Mouse (Mus musculus): Measurements from ENCODE around the gene Fancg. TPM values are rescaled to one million over a fixed set of nuclear protein-coding genes. Genes with fewer than 3 reads are reported as not detected.

Fancg gene
- 17.3 and 26.1 TPM in 2 replicates for polyA plus RNA-seq (2014; fragmentation: Nextera tagmentation; extraction: Ambion mirVana)

GRCm38 (mm10) chr4:43010161-43011038 is at the start of gene Fancg:
Fancg (minus strand) TSS chr4:43010506.
- Histone ChIP-seq H3K4me1 (ENCODE audit: control insufficient read depth, insufficient read depth, low read length) (0 out of 2 replicates have a peak, but pooled peaks cover 6% of the 10 kb centered on the region), H3K27me3 (replicated peaks; ENCODE audit: control insufficient read depth, insufficient read depth, low read length) (no peaks in the 10 kb centered on the region), H3K4me2 (ENCODE audit: low read length) (peak within 1 kb of the TSS; percentile 69), H3K9ac (ENCODE audit: low read length) (peak within 1 kb of the TSS; percentile 63), H3K4me3 (ENCODE audit: low read depth, low read length) (peak within 1 kb of the TSS; percentile 66), H3K9me3 (replicated peaks; ENCODE audit: control insufficient read depth, low read length) (no peaks in the 10 kb centered on the region), H3K36me3 (ENCODE audit: control insufficient read depth, insufficient read depth, low read length) (no peaks in the 10 kb centered on the region), H3K27ac (ENCODE audit: low read depth, low read length) (no peak within 1 kb of the TSS)
- DNase-seq (ENCODE audit: low spot score), result peak; percentile 90
- ATAC-seq, result peak; percentile 96
- WGBS, result 1% methylated on average over 37 of the region's 37 CpGs

DNA sequence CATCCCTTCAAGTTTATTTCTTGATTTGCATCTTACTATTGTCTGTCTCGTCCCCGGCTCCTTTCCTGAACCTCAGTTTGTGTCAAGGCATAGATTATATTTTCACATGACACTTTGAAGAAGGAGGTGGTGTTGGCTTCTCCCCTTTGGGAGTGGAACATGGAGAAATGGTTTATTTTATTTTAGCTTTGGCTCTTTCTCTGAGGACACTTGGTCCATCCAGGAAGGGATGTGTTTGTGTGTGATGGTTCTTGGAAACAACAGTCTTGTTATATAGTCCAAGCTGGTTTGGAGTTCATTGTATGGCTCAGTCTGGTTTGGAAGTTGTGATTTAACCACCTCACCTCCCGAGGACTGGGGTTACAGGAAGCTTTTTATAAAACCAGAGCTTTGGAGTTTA is 49.4 kb upstream of the Fancg start:
- no peaks in the 10 kb centered on the region for H3K27me3 ChIP-seq (replicated peaks; ENCODE audit: control insufficient read depth, insufficient read depth, low read length)
- 34% methylated on average over 3 of the region's 3 CpGs for WGBS
- peak overlapping the region; percentile 81 for H3K4me3 ChIP-seq (ENCODE audit: low read depth, low read length)
- DNase-seq (ENCODE audit: low spot score) (no peak), ATAC-seq (no peak)
- no peak overlapping the region for H3K27ac ChIP-seq (ENCODE audit: low read depth, low read length)
- peak overlapping the region; percentile 83 for H3K9ac ChIP-seq (ENCODE audit: low read length)
- H3K4me2 ChIP-seq (ENCODE audit: low read length), result peak overlapping the region; percentile 71
- peaks cover 5% of the 10 kb centered on the region for H3K4me1 ChIP-seq (ENCODE audit: control insufficient read depth, insufficient read depth, low read length)
- H3K36me3 ChIP-seq (ENCODE audit: control insufficient read depth, insufficient read depth, low read length), result no peaks in the 10 kb centered on the region
- no peaks in the 10 kb centered on the region for H3K9me3 ChIP-seq (replicated peaks; ENCODE audit: control insufficient read depth, low read length)

GRCm38 (mm10) chr4:43058753-43059654 is 48.7 kb upstream of the Fancg start, which contains the start of gene Unc13b:
Unc13b (plus strand) TSS chr4:43058953.
- WGBS, result under 1% methylated on average over 80 of the region's 90 CpGs
- Histone ChIP-seq H3K4me1 (ENCODE audit: control insufficient read depth, insufficient read depth, low read length) (peaks cover 5% of the 10 kb centered on the region), H3K36me3 (ENCODE audit: control insufficient read depth, insufficient read depth, low read length) (no peaks in the 10 kb centered on the region), H3K9me3 (replicated peaks; ENCODE audit: control insufficient read depth, low read length) (no peaks in the 10 kb centered on the region), H3K27me3 (replicated peaks; ENCODE audit: control insufficient read depth, insufficient read depth, low read length) (no peaks in the 10 kb centered on the region), H3K4me2 (ENCODE audit: low read length) (peak within 1 kb of the TSS; percentile 71), H3K27ac (ENCODE audit: low read depth, low read length) (peak within 1 kb of the TSS; percentile 83), H3K9ac (ENCODE audit: low read length) (peak within 1 kb of the TSS; percentile 83), H3K4me3 (ENCODE audit: low read depth, low read length) (peak within 1 kb of the TSS; percentile 81)
- peak; percentile 99 for ATAC-seq
- DNase-seq (ENCODE audit: low spot score), result peak; percentile 97

DNA sequence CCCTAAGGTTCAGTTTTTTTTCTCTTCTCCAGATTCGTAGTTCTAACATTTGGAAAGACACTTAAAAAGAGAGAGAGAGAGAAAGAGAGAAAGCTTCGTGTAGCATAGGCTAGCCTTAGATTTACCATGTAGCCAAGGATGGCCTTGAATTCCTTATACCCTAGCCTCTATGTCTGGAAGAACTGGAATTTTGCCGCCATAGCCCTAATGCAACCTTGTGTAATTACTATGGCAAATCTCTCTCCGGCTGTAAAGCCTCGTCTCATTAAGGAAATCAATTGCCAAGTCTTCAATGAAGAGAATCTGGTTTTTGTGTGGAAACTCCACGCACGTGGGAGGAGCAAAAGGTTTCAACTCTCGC is 48.1 kb upstream of the Fancg start:
- Histone ChIP-seq H3K9ac (ENCODE audit: low read length) (no peak overlapping the region), H3K4me2 (ENCODE audit: low read length) (peak overlapping the region; percentile 71), H3K4me1 (ENCODE audit: control insufficient read depth, insufficient read depth, low read length) (peaks cover 5% of the 10 kb centered on the region), H3K27me3 (replicated peaks; ENCODE audit: control insufficient read depth, insufficient read depth, low read length) (no peaks in the 10 kb centered on the region), H3K9me3 (replicated peaks; ENCODE audit: control insufficient read depth, low read length) (no peaks in the 10 kb centered on the region), H3K36me3 (ENCODE audit: control insufficient read depth, insufficient read depth, low read length) (no peaks in the 10 kb centered on the region), H3K27ac (ENCODE audit: low read depth, low read length) (peak overlapping the region; percentile 27; the same call in 1 of the 2 replicates), H3K4me3 (ENCODE audit: low read depth, low read length) (peak overlapping the region; percentile 81)
- ATAC-seq, result peak; percentile 49
- no peak for DNase-seq (ENCODE audit: low spot score)
- 17% methylated on average over 8 of the region's 8 CpGs for WGBS

GRCm38 (mm10) chr4:43057654-43058053 is 47.3 kb upstream of the Fancg start:
- Histone ChIP-seq H3K36me3 (ENCODE audit: control insufficient read depth, insufficient read depth, low read length) (no peaks in the 10 kb centered on the region), H3K4me3 (ENCODE audit: low read depth, low read length) (no peak overlapping the region), H3K4me1 (ENCODE audit: control insufficient read depth, insufficient read depth, low read length) (peaks cover 5% of the 10 kb centered on the region), H3K9ac (ENCODE audit: low read length) (no peak overlapping the region), H3K4me2 (ENCODE audit: low read length) (no peak overlapping the region), H3K9me3 (replicated peaks; ENCODE audit: control insufficient read depth, low read length) (no peaks in the 10 kb centered on the region), H3K27me3 (replicated peaks; ENCODE audit: control insufficient read depth, insufficient read depth, low read length) (no peaks in the 10 kb centered on the region), H3K27ac (ENCODE audit: low read depth, low read length) (no peak overlapping the region)
- ATAC-seq (no peak), DNase-seq (ENCODE audit: low spot score) (no peak)
- 96% methylated on average over 5 of the region's 5 CpGs for WGBS

- no peak overlapping the region for H3K4me3 ChIP-seq (ENCODE audit: low read depth, low read length)
- no peaks in the 10 kb centered on the region for H3K9me3 ChIP-seq (replicated peaks; ENCODE audit: control insufficient read depth, low read length)
- 8% methylated on average over 4 of the region's 4 CpGs for WGBS
- no peaks in the 10 kb centered on the region for H3K27me3 ChIP-seq (replicated peaks; ENCODE audit: control insufficient read depth, insufficient read depth, low read length)
- DNase-seq (ENCODE audit: low spot score) (peak; percentile 90), ATAC-seq (0 out of 2 replicates have a peak, but pooled peaks have one; percentile 37)
- H3K27ac ChIP-seq (ENCODE audit: low read depth, low read length), result no peak overlapping the region
- no peaks in the 10 kb centered on the region for H3K36me3 ChIP-seq (ENCODE audit: control insufficient read depth, insufficient read depth, low read length)
- no peak overlapping the region for H3K9ac ChIP-seq (ENCODE audit: low read length)
- no peaks in the 10 kb centered on the region for H3K4me1 ChIP-seq (ENCODE audit: control insufficient read depth, insufficient read depth, low read length)
- no peak overlapping the region for H3K4me2 ChIP-seq (ENCODE audit: low read length)
These were observed 42.3 kb upstream of the Fancg start for GRCm38 (mm10) chr4:43052627-43053026.

DNA sequence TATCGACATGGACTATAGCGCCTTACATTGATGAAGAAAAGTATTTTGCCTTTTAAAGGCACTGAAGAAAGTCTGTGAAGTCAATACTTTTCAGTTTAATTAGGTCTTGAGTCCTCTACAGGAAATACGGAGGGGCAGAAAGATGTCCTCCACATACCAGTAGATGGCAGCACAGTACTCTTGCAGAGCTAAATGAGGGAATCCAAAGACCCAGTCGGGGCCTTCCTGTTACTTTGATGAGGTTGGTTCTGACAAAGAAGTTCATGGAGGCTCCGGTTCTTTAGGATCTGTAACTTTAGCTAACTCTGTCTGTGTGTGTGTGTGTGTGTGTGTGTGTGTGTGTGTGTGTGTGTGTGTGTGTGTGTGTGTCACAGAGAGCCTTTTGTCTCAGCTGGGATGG is 36.9 kb upstream of the Fancg start:
- peak overlapping the region; percentile 77; the same call in 1 of the 2 replicates for H3K4me2 ChIP-seq (ENCODE audit: low read length)
- peak; percentile 96 for DNase-seq (ENCODE audit: low spot score)
- H3K4me1 ChIP-seq (ENCODE audit: control insufficient read depth, insufficient read depth, low read length), result peaks cover 12% of the 10 kb centered on the region
- ATAC-seq, result no peak
- no peak overlapping the region for H3K27ac ChIP-seq (ENCODE audit: low read depth, low read length)
- no peaks in the 10 kb centered on the region for H3K27me3 ChIP-seq (replicated peaks; ENCODE audit: control insufficient read depth, insufficient read depth, low read length)
- H3K9me3 ChIP-seq (replicated peaks; ENCODE audit: control insufficient read depth, low read length), result no peaks in the 10 kb centered on the region
- no peak overlapping the region for H3K9ac ChIP-seq (ENCODE audit: low read length)
- H3K36me3 ChIP-seq (ENCODE audit: control insufficient read depth, insufficient read depth, low read length), result no peaks in the 10 kb centered on the region
- no peak overlapping the region for H3K4me3 ChIP-seq (ENCODE audit: low read depth, low read length)
- WGBS, result 7% methylated on average over 5 of the region's 5 CpGs

DNA sequence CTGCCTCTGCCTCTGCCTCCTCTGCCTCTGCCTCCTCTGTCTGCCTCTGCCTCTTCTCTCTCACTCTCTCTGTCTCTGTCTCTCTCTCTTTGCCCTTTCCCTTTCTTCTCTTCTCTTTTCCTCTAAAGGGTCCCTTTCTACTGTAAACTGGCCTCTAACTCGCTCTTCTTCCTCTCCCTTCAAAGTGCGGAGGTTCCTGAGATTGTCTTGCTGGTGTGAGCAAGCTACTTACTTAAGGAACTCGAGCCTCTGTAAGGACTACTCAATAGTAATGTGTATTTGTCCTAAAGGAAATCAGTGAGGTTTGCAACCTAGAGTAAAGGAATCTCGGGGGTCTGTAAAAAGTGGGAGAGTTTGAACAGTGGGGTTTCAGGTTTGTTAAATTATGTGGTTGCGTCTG is 36.3 kb upstream of the Fancg start:
- Histone ChIP-seq H3K9ac (ENCODE audit: low read length) (no peak overlapping the region; the same call in 1 of the 2 replicates), H3K4me2 (ENCODE audit: low read length) (peak overlapping the region; percentile 77; the same call in 1 of the 2 replicates), H3K27ac (ENCODE audit: low read depth, low read length) (no peak overlapping the region; the same call in 1 of the 2 replicates), H3K36me3 (ENCODE audit: control insufficient read depth, insufficient read depth, low read length) (no peaks in the 10 kb centered on the region), H3K9me3 (replicated peaks; ENCODE audit: control insufficient read depth, low read length) (no peaks in the 10 kb centered on the region), H3K4me3 (ENCODE audit: low read depth, low read length) (peak overlapping the region; percentile 50), H3K4me1 (ENCODE audit: control insufficient read depth, insufficient read depth, low read length) (peaks cover 12% of the 10 kb centered on the region), H3K27me3 (replicated peaks; ENCODE audit: control insufficient read depth, insufficient read depth, low read length) (no peaks in the 10 kb centered on the region)
- DNase-seq (ENCODE audit: low spot score) (no peak), ATAC-seq (no peak)
- WGBS, result 55% methylated on average over 5 of the region's 5 CpGs
